Mouse (Mus musculus): ENCODE results near the gene Vav3. TPM values are rescaled to one million over a fixed set of nuclear protein-coding genes. Genes with fewer than 3 reads are reported as not detected.
A peak's percentile ranks its signal among the peaks of the same experiment; 100 is the strongest.

The Vav3 gene
- polyA plus RNA-seq, 1 experiment from 2014 or later: 10.3 TPM

- Histone ChIP-seq H3K9me3 (ENCODE audit: control insufficient read depth, low read length) (no peaks in the 10 kb centered on the region), H3K4me3 (ENCODE audit: low read length) (no peak overlapping the region), H3K27me3 (replicated peaks; ENCODE audit: control insufficient read depth, insufficient read depth, low read length) (no peaks in the 10 kb centered on the region), H3K4me1 (ENCODE audit: control insufficient read depth, insufficient read depth, low read depth, low read length) (no peaks in the 10 kb centered on the region; the same call in 1 of the 2 replicates), H3K9ac (ENCODE audit: low read depth, low read length) (no peak overlapping the region), H3K36me3 (ENCODE audit: control insufficient read depth, insufficient read depth, low read length) (no peaks in the 10 kb centered on the region), H3K27ac (ENCODE audit: low read depth, low read length) (no peak overlapping the region), H3K4me2 (ENCODE audit: low read length) (no peak overlapping the region)
- peak; percentile 61 for ATAC-seq
- 3% methylated on average over 2 of the region's 2 CpGs for WGBS
These were observed 151.1 kb downstream of the Vav3 start for GRCm38 (mm10) chr3:109491568-109491967.

- Histone ChIP-seq H3K36me3 (ENCODE audit: control insufficient read depth, insufficient read depth, low read length) (no peaks in the 10 kb centered on the region), H3K9ac (ENCODE audit: low read depth, low read length) (no peak overlapping the region), H3K4me2 (ENCODE audit: low read length) (no peak overlapping the region), H3K4me1 (ENCODE audit: control insufficient read depth, insufficient read depth, low read depth, low read length) (no peaks in the 10 kb centered on the region; the same call in 1 of the 2 replicates), H3K27me3 (replicated peaks; ENCODE audit: control insufficient read depth, insufficient read depth, low read length) (no peaks in the 10 kb centered on the region), H3K9me3 (ENCODE audit: control insufficient read depth, low read length) (no peaks in the 10 kb centered on the region), H3K4me3 (ENCODE audit: low read length) (no peak overlapping the region), H3K27ac (ENCODE audit: low read depth, low read length) (peak overlapping the region; percentile 14; the same call in 1 of the 2 replicates)
- ATAC-seq: peak; percentile 66
- 29% methylated on average over 5 of the region's 5 CpGs for WGBS
These were observed 156.0 kb downstream of the Vav3 start for GRCm38 (mm10) chr3:109496461-109496860.

GRCm38 (mm10) chr3:109497074-109497473 lies 156.6 kb downstream of the Vav3 start:
- no peaks in the 10 kb centered on the region; the same call in 1 of the 2 replicates for H3K4me1 ChIP-seq (ENCODE audit: control insufficient read depth, insufficient read depth, low read depth, low read length)
- H3K36me3 ChIP-seq (ENCODE audit: control insufficient read depth, insufficient read depth, low read length): no peaks in the 10 kb centered on the region
- no peak overlapping the region for H3K4me2 ChIP-seq (ENCODE audit: low read length)
- no peak overlapping the region for H3K4me3 ChIP-seq (ENCODE audit: low read length)
- 57% methylated on average over 4 of the region's 4 CpGs for WGBS
- H3K27ac ChIP-seq (ENCODE audit: low read depth, low read length): no peak overlapping the region
- H3K27me3 ChIP-seq (replicated peaks; ENCODE audit: control insufficient read depth, insufficient read depth, low read length): no peaks in the 10 kb centered on the region
- H3K9me3 ChIP-seq (ENCODE audit: control insufficient read depth, low read length): no peaks in the 10 kb centered on the region
- ATAC-seq: no peak
- H3K9ac ChIP-seq (ENCODE audit: low read depth, low read length): no peak overlapping the region

GRCm38 (mm10) chr3:109499861-109500456 lies 159.5 kb downstream of the Vav3 start:
- no peaks in the 10 kb centered on the region for H3K27me3 ChIP-seq (replicated peaks; ENCODE audit: control insufficient read depth, insufficient read depth, low read length)
- H3K4me2 ChIP-seq (ENCODE audit: low read length): no peak overlapping the region
- no peak overlapping the region for H3K9ac ChIP-seq (ENCODE audit: low read depth, low read length)
- no peak overlapping the region for H3K4me3 ChIP-seq (ENCODE audit: low read length)
- H3K36me3 ChIP-seq (ENCODE audit: control insufficient read depth, insufficient read depth, low read length): no peaks in the 10 kb centered on the region
- no peak for ATAC-seq
- no peaks in the 10 kb centered on the region for H3K9me3 ChIP-seq (ENCODE audit: control insufficient read depth, low read length)
- H3K4me1 ChIP-seq (ENCODE audit: control insufficient read depth, insufficient read depth, low read depth, low read length): no peaks in the 10 kb centered on the region; the same call in 1 of the 2 replicates
- 88% methylated on average over 1 of the region's 1 CpGs for WGBS
- no peak overlapping the region for H3K27ac ChIP-seq (ENCODE audit: low read depth, low read length)

- Histone ChIP-seq H3K4me3 (ENCODE audit: low read length) (no peak overlapping the region), H3K4me1 (ENCODE audit: control insufficient read depth, insufficient read depth, low read depth, low read length) (no peaks in the 10 kb centered on the region), H3K4me2 (ENCODE audit: low read length) (no peak overlapping the region), H3K27ac (ENCODE audit: low read depth, low read length) (no peak overlapping the region), H3K9me3 (ENCODE audit: control insufficient read depth, low read length) (no peaks in the 10 kb centered on the region), H3K36me3 (ENCODE audit: control insufficient read depth, insufficient read depth, low read length) (no peaks in the 10 kb centered on the region), H3K27me3 (replicated peaks; ENCODE audit: control insufficient read depth, insufficient read depth, low read length) (no peaks in the 10 kb centered on the region), H3K9ac (ENCODE audit: low read depth, low read length) (no peak overlapping the region)
- no peak for ATAC-seq
- WGBS: 86% methylated on average over 1 of the region's 1 CpGs
These were observed 169.3 kb downstream of the Vav3 start for GRCm38 (mm10) chr3:109509784-109510183.

GRCm38 (mm10) chr3:109511849-109512248 lies 171.4 kb downstream of the Vav3 start:
- Histone ChIP-seq H3K4me3 (ENCODE audit: low read length) (no peak overlapping the region), H3K27ac (ENCODE audit: low read depth, low read length) (no peak overlapping the region), H3K27me3 (replicated peaks; ENCODE audit: control insufficient read depth, insufficient read depth, low read length) (no peaks in the 10 kb centered on the region), H3K4me1 (ENCODE audit: control insufficient read depth, insufficient read depth, low read depth, low read length) (no peaks in the 10 kb centered on the region), H3K36me3 (ENCODE audit: control insufficient read depth, insufficient read depth, low read length) (no peaks in the 10 kb centered on the region), H3K9ac (ENCODE audit: low read depth, low read length) (no peak overlapping the region), H3K9me3 (ENCODE audit: control insufficient read depth, low read length) (no peaks in the 10 kb centered on the region), H3K4me2 (ENCODE audit: low read length) (no peak overlapping the region)
- no peak for ATAC-seq
- WGBS: 90% methylated on average over 1 of the region's 1 CpGs

- 86% methylated on average over 3 of the region's 3 CpGs for WGBS
- Histone ChIP-seq H3K9me3 (ENCODE audit: control insufficient read depth, low read length) (no peaks in the 10 kb centered on the region), H3K4me1 (ENCODE audit: control insufficient read depth, insufficient read depth, low read depth, low read length) (no peaks in the 10 kb centered on the region), H3K27me3 (replicated peaks; ENCODE audit: control insufficient read depth, insufficient read depth, low read length) (no peaks in the 10 kb centered on the region), H3K4me3 (ENCODE audit: low read length) (no peak overlapping the region), H3K27ac (ENCODE audit: low read depth, low read length) (no peak overlapping the region), H3K9ac (ENCODE audit: low read depth, low read length) (no peak overlapping the region), H3K36me3 (ENCODE audit: control insufficient read depth, insufficient read depth, low read length) (no peaks in the 10 kb centered on the region), H3K4me2 (ENCODE audit: low read length) (no peak overlapping the region)
- no peak for ATAC-seq
These were observed 175.0 kb downstream of the Vav3 start for GRCm38 (mm10) chr3:109515479-109515878.

GRCm38 (mm10) chr3:109516372-109516771 lies 175.9 kb downstream of the Vav3 start:
- Histone ChIP-seq H3K9ac (ENCODE audit: low read depth, low read length) (no peak overlapping the region), H3K36me3 (ENCODE audit: control insufficient read depth, insufficient read depth, low read length) (no peaks in the 10 kb centered on the region), H3K4me3 (ENCODE audit: low read length) (no peak overlapping the region), H3K9me3 (ENCODE audit: control insufficient read depth, low read length) (no peaks in the 10 kb centered on the region), H3K4me1 (ENCODE audit: control insufficient read depth, insufficient read depth, low read depth, low read length) (no peaks in the 10 kb centered on the region), H3K27ac (ENCODE audit: low read depth, low read length) (no peak overlapping the region), H3K4me2 (ENCODE audit: low read length) (no peak overlapping the region), H3K27me3 (replicated peaks; ENCODE audit: control insufficient read depth, insufficient read depth, low read length) (no peaks in the 10 kb centered on the region)
- WGBS: 69% methylated on average over 10 of the region's 10 CpGs
- no peak for ATAC-seq

- no peaks in the 10 kb centered on the region for H3K27me3 ChIP-seq (replicated peaks; ENCODE audit: control insufficient read depth, insufficient read depth, low read length)
- no peaks in the 10 kb centered on the region for H3K9me3 ChIP-seq (ENCODE audit: control insufficient read depth, low read length)
- H3K4me2 ChIP-seq (ENCODE audit: low read length): no peak overlapping the region
- no peak overlapping the region for H3K27ac ChIP-seq (ENCODE audit: low read depth, low read length)
- no peaks in the 10 kb centered on the region for H3K4me1 ChIP-seq (ENCODE audit: control insufficient read depth, insufficient read depth, low read depth, low read length)
- ATAC-seq: no peak
- H3K36me3 ChIP-seq (ENCODE audit: control insufficient read depth, insufficient read depth, low read length): no peaks in the 10 kb centered on the region
- H3K4me3 ChIP-seq (ENCODE audit: low read length): no peak overlapping the region
- 86% methylated on average over 7 of the region's 7 CpGs for WGBS
- H3K9ac ChIP-seq (ENCODE audit: low read depth, low read length): no peak overlapping the region
These were observed 181.7 kb downstream of the Vav3 start for GRCm38 (mm10) chr3:109522115-109522514.
